Mouse (Mus musculus) bone marrow, adult 2 months (tissue): Measurements from ENCODE around the gene Chrm3. TPM values are rescaled to one million over a fixed set of nuclear protein-coding genes. Genes with fewer than 3 reads are reported as not detected.

Experiments used
- H3K27ac ChIP-seq: fragments of 200-500 bp; 2 replicates; pipeline ENCODE4 v1.5.1; 2012; ENCODE audit warnings: low read depth, mild to moderate bottlenecking, control low read depth, inconsistent platforms, low read length; ENCODE audit not compliant: control insufficient read depth, poor library complexity, insufficient read depth
- H3K4me1 ChIP-seq: fragments of 200-500 bp; 2 replicates; pipeline ENCODE4 v1.6.1; 2011; ENCODE audit warnings: low read length; ENCODE audit not compliant: control insufficient read depth, insufficient read depth
- H3K4me3 ChIP-seq: fragments of 200-500 bp; replicated peaks from 2 replicates; pipeline ENCODE3; 2011; ENCODE audit warnings: mild to moderate bottlenecking, low read depth, low read length, control low read depth; ENCODE audit not compliant: control insufficient read depth
- CTCF ChIP-seq: fragments of 200-500 bp; IDR thresholded peaks from 2 replicates; pipeline ENCODE4 v1.5.1; 2011; ENCODE audit warnings: low read length, control low read depth; ENCODE audit not compliant: control insufficient read depth, insufficient read depth
- POLR2A ChIP-seq: fragments of 200-500 bp; IDR thresholded peaks from 2 replicates; pipeline ENCODE4 v1.6.1; 2011; ENCODE audit warnings: low read depth, mild to moderate bottlenecking, control low read depth, low read length, borderline replicate concordance; ENCODE audit not compliant: control insufficient read depth
- WGBS: fragments of 180-500 bp; shearing (Covaris S2); methylation state at CpG from one replicate; pipeline ENCODE4 v1.1.7; 2018; 5-methylcytosine and 5-hydroxymethylcytosine counted together
- polyA plus RNA-seq: library from polyadenylated mRNA; stranded (reverse); fragments of >200 nt; gene quantifications from 2 replicates; pipeline ENCODE4 v1.2.4, GENCODE M21; 2011; ENCODE audit warnings: low replicate concordance; ENCODE audit not compliant: missing spikeins, insufficient read depth, insufficient read length

Gene Chrm3
- polyA plus RNA-seq, 1 experiment = 1.6 TPM

DNA sequence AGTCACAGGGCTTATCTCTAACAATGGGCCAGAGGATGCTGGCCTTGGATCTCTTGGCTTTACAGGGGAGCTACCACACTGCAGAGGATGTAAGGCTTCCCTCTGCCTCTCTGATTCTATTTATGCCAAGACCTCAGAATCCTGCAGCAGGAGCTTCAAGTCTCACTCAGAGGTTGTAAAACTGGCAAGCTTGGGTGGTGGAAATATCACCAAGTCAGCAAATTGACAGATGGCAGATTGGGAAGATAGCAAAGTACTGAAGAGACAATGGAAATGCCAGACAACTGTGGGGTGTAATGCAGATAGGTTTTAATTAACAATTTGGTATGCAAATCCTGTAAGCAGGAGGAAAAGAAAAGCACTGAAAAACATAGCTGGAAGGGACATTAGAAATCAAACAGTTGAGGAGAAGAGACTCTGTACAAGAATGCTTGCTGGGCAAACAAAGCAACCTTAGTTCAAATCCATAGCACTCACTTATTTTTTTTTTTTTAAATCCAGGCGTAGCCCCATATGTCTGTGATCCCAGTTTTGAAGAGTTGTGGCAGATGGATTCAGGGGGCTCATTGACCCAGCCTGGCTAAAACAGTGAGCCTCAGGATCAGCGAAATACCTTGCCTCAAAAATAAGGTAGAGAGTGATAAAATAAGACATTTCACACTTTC, 362.9 kb downstream of the Chrm3 start:
- 86% methylated on average over 2 of the region's 2 CpGs for WGBS
- TF ChIP-seq CTCF = no peak
- TF ChIP-seq POLR2A = no peak
- no peak overlapping the region for H3K27ac ChIP-seq
- no peaks in the 10 kb centered on the region for H3K4me1 ChIP-seq
- no peak overlapping the region for H3K4me3 ChIP-seq

DNA sequence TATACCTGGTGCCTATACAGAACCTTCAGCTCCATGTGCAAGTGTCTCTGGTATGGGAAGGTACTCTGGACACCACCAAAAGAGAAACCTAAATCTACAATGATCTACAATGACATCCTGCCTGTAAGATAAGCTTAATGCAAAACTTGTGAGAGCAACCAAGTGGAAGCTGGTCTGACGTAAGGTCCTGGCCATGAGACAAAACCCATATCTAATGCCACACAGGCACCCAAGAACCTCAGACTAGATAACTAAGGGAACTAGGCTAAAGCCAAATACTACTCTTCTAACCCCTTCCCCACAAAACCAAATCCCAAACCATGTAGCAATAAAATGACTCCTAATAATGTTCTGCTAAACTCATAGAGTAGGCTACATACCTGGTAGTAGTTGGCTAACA, 364.8 kb downstream of the Chrm3 start:
- 90% methylated on average over 1 of the region's 1 CpGs for WGBS
- no peak overlapping the region for H3K27ac ChIP-seq
- no peak overlapping the region for H3K4me3 ChIP-seq
- no peak for TF ChIP-seq POLR2A
- TF ChIP-seq CTCF = no peak
- no peaks in the 10 kb centered on the region for H3K4me1 ChIP-seq

DNA sequence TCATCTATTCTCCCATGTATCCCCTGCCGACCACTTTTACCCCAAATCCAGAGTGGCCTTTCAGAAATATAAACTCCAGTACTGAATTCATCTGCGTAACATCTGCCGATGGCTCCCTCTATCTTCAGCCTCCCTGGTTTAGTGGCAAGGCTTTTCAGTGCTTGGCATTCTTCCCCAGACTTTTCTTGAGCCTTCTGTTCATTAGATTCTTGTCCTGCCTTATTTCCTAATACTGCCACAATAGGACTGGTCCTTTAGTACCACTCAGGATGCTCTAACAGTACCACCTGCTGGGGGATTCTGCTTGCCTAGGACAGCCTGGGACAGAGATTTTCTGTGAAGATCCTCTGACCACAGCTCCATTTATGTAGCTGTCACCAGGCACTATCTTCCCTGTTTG, 367.1 kb downstream of the Chrm3 start:
- TF ChIP-seq CTCF (no peak), POLR2A (no peak)
- H3K27ac ChIP-seq = no peak overlapping the region
- 87% methylated on average over 3 of the region's 3 CpGs for WGBS
- H3K4me1 ChIP-seq = no peaks in the 10 kb centered on the region
- H3K4me3 ChIP-seq = no peak overlapping the region

DNA sequence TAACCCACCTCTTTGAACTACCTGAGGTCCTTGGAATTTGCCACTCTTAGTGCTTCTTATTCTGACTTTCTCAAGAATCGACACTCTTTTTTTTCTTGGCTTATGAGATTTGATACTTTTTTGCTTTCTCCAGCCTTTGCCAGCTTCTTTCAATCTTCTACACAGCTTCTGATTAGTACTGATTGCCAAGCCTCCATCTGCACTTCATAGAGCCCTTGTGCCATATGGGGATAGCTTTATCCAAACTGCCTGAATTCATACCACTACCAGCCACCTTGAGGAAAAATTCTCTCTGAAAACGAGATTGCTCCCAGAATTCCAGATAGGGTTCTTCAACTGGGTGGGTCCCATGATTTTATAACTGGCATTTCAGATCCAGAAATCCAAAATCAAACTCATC, 368.0 kb downstream of the Chrm3 start:
- H3K4me3 ChIP-seq = no peak overlapping the region
- WGBS = 69% methylated on average over 2 of the region's 2 CpGs
- no peaks in the 10 kb centered on the region for H3K4me1 ChIP-seq
- no peak overlapping the region for H3K27ac ChIP-seq
- TF ChIP-seq CTCF = no peak
- TF ChIP-seq POLR2A = no peak

DNA sequence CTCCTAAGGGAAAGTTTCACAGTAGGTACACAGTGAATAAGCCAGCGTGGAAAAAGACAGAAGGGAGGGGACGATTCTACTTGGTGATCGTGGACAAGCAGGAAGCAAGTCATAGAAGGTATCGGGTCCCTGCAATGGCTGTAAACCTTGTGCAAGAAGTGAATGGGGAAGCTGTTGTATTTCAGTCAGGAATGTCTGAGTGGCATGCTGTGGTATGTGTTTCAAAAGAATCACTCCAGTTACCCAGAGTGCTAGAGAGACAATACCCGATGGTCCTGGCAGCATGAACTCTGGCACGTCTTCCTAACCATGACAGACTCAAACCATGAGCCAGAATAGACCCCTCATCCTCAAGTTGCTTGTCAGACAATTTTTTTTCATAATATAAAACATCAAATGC, 375.0 kb downstream of the Chrm3 start:
- WGBS = 17% methylated on average over 6 of the region's 6 CpGs
- no peaks in the 10 kb centered on the region; the same call in 1 of the 2 replicates for H3K4me1 ChIP-seq
- no peak for TF ChIP-seq CTCF
- no peak overlapping the region for H3K4me3 ChIP-seq
- no peak overlapping the region for H3K27ac ChIP-seq

DNA sequence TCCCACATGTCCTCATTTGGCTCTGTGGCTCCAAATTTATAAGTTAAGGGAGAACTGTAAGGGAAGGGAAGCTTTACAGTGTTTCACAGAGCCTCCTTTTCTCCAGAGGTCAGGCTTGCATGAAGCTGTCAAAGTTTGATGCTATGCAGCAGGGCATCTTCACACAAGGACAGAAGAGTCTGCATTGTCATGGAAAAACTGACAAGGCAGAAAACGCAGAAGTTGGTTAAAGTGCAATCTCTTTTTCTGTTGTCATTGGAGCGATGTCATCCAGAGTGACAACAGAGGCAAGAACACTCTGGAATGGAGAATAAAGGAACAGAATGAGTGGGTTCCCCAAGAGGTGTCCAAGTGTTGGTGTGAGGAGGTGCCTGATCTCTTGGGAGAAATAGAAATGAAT, 377.4 kb downstream of the Chrm3 start:
- Histone ChIP-seq H3K4me1 (no peaks in the 10 kb centered on the region; the same call in 1 of the 2 replicates), H3K27ac (no peak overlapping the region), H3K4me3 (no peak overlapping the region)
- TF ChIP-seq CTCF (no peak), POLR2A (no peak)
- WGBS = 81% methylated on average over 2 of the region's 2 CpGs

DNA sequence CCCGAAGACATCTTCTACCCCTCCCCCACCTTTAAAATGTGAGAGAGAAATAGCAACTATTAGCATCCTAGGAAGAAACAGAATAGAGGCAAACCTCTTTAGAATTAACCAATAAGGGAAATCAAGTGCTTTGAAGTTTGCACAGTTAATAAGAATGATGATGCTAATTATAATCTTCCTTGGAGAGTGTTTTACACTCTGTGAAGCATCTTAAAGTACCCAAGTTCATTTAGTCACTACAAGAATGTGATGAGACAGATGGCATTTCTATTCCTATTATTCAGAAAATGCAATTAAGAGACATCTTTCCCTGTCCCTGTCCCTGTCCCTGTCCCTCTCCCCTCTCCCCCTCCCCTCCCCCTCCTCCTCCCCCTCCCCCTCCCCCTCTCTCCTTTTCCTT, 382.9 kb downstream of the Chrm3 start:
- Histone ChIP-seq H3K4me1 (no peaks in the 10 kb centered on the region), H3K4me3 (no peak overlapping the region), H3K27ac (no peak overlapping the region)
- TF ChIP-seq POLR2A (no peak), CTCF (no peak)
- 51% methylated on average over 1 of the region's 1 CpGs for WGBS

DNA sequence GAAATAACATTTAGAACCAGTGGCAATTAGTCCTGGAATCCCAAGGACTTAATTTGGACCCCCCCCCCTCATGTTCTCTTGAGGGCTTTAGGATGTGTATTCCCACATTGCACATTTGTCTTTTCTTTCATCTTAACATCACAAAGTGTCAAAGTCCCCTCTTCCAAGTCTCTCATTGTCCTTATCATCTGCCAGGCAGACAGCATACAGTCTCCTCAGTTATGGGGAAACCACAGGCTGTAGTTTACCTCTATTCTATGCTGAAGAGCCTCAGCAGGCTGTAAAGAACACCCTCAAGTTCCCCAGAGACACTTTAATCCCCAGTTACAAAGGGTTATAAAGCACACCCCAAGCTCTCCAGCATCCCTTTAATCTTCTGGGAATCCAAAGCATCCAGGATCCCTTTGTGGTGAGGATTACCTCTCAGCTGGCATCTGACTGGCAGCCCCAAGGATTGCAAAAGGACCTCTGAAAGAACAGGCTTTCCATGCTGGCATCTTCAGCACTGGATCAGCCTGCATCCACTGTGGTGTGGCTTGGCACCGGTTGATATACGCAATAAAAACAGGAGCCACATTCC, 386.8 kb downstream of the Chrm3 start:
- H3K4me3 ChIP-seq = no peak overlapping the region
- H3K27ac ChIP-seq = no peak overlapping the region
- TF ChIP-seq POLR2A (no peak), CTCF (no peak)
- 86% methylated on average over 2 of the region's 2 CpGs for WGBS
- H3K4me1 ChIP-seq = no peaks in the 10 kb centered on the region

DNA sequence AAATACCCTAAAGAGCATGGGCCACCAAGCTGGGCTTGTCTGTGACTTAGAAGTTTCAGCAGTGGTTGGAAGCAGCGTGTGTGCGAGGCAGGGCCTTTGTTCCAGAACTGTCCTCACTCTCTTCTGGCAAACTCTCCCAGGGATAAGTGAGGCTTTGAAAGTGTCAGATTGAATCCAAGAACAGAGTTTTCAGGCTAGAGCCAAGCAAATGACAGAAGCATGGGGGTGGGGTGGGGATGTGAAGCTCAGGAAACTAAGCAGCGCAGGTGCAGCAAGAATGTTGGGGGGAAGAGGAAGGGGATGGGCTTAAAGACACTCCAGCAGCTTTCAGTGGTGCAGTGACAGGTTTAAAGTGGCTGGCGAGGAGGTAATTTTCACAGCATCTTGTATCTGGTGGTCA, 388.8 kb downstream of the Chrm3 start:
- no peak for TF ChIP-seq POLR2A
- TF ChIP-seq CTCF = no peak
- WGBS = 58% methylated on average over 4 of the region's 4 CpGs
- no peak overlapping the region for H3K4me3 ChIP-seq
- no peak overlapping the region for H3K27ac ChIP-seq
- no peaks in the 10 kb centered on the region for H3K4me1 ChIP-seq
